Mouse (Mus musculus) gastrocnemius, postnatal 36 days (tissue): ENCODE data around the gene 9930021J03Rik. TPM values are rescaled to one million over a fixed set of nuclear protein-coding genes. Genes with fewer than 3 reads are reported as not detected.
A peak's percentile ranks its signal among the peaks of the same experiment; 100 is the strongest.

Source experiments
- DNase-seq, 2 experiments: peaks; one replicate each; pipeline ENCODE4 v3.0.0; 2022
- intact Hi-C: fragments of 180-260 bp; cut with DNase I; formaldehyde crosslinking; loops from one replicate; pipeline ENCODE4 v1.15.1; 2025
- total RNA-seq, 2 experiments: library from RNA; stranded (reverse); gene quantifications; 2 replicates each; pipeline ENCODE4 v1.2.3; 2021

Gene 9930021J03Rik
- total RNA-seq, 2 experiments from 2014 or later, result 9.6 to 11.0 TPM

DNA sequence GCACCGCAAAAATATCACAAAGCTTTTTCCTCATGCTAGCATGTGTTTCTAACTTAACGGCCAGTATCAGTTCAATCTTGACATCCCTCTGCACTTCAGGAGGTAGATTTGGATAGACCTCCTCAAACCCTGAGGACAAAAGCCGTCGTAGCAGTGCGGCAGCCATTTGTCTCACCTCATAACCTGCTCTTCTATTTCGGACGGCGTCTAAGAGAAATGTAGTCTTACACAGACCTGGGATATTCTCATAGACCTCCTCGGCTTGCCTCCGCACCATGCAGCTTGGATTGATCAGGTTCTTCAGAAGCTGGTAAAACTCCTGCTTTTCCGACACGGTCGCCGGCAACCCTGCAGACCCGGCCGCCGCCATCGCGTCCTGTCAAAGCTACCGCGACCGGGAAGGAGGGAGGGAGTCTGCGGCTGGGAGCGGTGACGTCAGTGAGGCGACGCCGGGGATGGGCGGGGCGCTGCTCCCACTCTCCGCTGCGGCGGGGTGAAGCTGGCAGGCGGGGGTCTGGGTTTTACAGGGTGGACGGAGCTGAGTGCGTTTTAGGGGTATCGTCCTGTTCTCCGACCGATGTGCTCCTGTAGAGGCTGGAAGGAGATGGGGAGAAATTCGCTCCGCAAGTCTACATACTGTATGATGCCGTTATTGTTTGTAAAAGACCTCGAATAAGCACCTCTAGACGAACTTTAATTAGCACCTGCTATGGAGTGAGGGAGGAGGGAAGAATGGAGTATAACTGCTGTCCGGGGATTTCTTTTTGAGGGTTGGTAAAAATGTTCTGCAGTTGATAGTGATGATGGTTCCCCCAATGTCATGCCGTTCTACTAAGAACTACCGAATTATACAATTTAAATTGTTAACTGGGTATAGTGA lies 7.0 kb upstream of the 9930021J03Rik start, which contains the start of gene Ranbp6:
TSS of gene Ranbp6 (minus strand) at position 394 of the 880 bp plus-strand sequence.
- intact Hi-C loops, result no loop called here
- peak; percentile 85 to 86 for DNase-seq

DNA sequence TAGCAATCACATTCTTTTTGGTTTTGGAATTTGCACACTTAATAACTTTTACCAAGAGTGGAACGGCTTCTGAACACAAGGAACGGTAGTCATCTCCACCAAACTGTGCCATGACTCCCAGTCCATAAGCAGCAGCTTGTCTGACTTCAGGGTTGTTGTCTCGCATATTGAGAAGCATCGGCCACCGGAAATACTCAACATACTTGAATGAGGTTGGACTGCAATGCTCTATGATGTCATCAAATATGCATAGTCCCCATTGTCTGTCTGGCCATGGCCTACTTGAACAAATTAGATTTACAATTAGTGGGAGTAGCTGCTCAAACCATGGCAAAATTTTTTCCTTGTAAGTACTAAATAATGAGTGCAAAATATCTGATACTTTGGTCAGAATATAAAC lies 4.2 kb upstream of the 9930021J03Rik start:
- no peak for DNase-seq
- intact Hi-C loops, result no loop called here

DNA sequence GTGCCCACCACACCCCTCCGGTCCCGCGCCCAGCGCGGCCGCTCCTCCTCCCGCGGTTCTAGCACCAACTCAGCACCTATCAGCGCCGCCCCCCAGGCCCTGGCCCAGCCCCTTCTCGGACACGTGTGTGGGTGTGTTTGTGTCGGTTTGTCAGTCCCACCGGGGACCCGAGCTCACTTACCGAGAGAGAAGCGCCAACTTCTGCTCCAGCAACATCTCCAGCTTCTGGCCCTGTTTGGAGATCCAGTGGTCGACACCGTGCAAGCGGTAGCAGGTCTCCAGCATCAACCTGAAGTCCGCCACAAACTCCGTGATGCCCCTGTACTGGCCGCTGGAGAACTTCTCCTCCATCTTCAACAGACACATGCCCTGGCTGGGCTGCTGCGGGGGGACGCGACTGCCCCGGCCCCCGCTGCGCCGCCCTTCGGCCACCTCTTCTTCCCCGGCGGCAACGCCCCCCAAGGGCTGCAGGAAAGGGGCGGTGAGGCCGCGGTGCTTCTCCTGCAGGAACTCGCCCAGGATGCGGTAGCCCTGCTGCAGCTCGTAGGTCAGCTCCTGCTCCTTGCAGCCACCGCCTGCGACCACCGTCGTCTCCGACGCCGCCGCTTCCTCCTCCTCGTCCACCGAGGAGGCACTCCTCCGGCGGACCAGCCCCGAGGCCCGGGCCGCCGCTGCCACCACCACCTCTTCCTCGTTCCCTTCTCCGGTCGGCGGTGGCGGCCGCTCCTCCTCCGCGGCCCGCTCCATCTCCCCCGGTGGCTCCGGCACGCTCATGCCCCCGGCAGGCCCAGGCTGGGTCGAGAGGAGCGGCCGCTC lies 480 bp downstream of the 9930021J03Rik start:
- intact Hi-C loops, result no loop called here
- DNase-seq, result peak; percentile 35 to 50

DNA sequence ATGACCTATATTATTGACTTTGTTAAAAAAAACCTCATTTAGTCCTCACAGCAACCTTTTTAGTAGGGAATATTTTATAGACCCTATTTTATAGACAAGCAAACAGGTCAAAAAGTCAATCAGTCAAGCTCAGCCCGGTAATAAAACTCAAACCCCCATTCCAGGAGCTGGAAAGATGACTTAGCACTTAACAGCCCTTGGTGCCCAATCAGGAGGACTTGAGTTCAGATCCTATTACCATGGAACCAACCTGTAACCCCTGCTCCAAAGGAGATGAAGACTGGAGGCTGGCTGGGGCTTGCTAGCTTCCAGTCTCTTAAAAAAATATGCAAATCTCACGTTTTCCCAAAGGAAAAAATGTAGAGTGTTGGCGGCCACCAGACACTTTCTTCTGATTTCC lies 1.8 kb downstream of the 9930021J03Rik start:
- intact Hi-C loops, result no loop called here
- no peak for DNase-seq

DNA sequence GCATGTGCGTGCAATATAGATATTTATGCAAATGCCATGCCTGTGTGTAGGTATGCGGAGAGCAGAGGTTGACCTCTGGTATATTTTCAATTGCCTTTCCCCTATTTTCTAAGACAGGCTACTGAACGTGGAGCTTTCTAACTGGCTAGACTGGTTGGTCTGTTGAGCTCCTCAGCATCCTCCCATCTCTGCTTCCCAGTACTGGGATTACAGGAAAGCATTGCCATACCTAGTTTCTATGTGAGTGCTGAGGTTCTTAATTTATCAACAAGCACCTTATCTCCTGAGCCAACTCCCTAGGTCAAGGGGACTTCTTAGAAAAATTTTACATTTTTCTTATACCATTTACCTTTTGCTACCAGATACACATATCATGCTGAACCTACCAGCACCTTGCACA lies 8.4 kb downstream of the 9930021J03Rik start:
- no peak for DNase-seq
- intact Hi-C loops, result no loop called here

DNA sequence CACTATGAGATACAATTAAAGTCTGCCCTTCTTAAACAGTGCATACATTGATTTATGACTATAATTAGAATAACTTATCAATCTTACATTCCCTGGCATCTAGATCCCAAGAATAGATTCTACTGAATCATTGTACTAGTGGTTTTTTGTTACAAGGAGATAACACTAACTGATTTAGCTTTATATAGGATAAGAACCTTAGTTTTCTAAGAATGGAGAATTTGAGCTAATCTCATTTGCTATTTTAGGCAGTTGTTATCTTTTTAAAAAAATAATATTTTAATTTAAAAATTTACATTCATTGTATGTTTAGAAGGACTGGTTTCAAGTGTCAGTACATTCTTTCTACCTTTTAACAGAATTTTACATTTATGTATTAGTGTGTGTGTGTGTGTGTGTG lies 17.8 kb downstream of the 9930021J03Rik start:
- intact Hi-C loops, result no loop called here
- no peak for DNase-seq

DNA sequence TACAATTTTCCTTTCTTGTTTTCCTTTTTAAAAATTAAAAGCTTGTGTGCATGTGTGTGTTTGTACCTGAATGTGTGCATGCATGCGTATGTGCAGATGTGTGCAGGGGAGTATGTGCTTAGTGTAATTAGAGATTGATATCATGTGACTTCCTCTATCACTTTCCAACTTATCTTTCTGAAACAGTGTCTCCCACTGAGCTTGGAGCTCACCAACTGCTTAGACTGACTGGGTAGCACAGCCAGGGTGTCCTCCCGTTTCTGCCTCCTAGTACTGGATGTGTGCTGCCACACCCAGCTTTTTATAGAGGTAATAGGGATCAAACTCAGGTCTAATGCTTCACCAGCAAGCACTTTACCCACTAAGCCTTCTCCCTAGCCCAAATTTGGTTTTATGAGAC lies 22.9 kb downstream of the 9930021J03Rik start:
- intact Hi-C loops, result no loop called here
- no peak for DNase-seq

DNA sequence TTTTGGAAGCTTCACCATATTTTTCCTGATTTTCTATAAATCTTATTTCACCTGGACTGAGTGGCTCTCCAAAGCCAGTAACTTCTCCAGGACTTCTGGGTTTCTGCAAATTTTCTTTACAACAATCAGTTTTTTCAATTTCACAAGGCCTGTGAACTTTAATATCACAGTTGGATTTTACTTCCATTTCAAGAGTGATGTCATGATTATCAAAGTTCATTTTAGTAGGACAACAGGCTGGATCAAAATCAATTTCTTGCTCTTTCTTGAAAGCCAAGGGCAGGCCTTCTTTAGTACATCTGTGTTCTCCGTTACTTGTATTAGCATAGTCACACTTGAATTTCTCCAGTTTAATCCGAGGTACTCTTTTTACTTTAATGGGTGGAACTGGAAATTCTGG lies 51.9 kb downstream of the 9930021J03Rik start:
- intact Hi-C loops, result no loop called here

DNA sequence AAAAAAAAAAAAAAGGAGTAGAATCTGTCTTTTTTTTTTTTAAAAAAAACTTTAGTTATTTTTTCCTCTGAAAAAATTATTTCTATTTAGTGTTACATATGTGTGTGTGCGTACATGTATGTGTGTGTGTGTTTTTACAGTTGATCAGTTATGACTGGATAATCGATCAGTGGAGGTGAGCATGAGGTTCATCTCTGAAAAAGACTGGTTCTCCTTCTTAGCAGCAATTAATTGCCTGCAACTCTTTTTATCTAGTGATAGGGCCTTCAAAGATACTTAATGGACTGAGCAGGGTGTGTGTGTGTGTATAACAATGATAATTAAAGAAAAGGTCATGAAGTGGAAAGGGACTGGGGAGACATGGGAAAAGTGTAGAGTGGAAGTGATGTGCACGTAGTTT lies 54.8 kb downstream of the 9930021J03Rik start:
- no peak for DNase-seq
- intact Hi-C loops, result no loop called here

More for the DNA sequence above, 51.9 kb downstream of the 9930021J03Rik start:
- no peak for DNase-seq

DNA sequence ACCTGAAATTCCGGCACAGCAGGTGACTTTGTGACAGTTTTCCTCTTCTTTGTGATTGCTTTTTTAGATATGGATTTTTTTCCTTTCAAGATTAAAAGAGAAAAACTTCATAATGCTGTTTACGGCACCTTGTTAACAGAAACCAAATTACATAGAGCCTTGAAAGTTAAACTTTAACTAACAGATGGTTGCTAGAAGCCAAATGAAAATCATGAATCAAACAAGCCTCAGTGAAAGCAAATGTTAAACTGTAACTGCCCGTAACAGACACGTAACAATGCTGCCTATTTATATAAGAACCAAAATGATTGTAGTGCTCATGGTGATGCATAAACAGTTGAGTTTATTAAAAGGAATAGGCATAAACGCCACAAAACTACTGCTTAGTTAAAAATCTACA lies 62.3 kb downstream of the 9930021J03Rik start:
- intact Hi-C loops, result no loop called here

DNA sequence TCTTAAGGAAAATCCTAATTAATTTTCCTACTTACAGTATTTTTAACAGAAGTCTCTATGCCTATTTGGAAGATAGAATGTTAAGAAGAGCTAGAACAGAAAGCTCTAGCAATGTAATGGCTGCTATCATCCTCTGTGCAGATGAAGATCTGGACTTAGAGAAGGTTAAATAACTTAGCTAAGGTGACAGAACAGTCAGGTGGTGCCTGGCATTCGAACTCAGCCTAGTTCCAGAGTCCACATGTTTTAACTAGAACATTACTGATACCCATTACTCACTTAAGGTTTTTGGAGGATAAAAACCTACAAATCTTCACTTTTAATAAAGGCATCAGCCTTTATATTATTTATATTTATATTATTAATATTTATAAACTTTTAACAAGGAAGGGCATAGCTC lies 65.1 kb downstream of the 9930021J03Rik start:
- intact Hi-C loops, result no loop called here

More for the DNA sequence above, 62.3 kb downstream of the 9930021J03Rik start:
- no peak for DNase-seq

DNA sequence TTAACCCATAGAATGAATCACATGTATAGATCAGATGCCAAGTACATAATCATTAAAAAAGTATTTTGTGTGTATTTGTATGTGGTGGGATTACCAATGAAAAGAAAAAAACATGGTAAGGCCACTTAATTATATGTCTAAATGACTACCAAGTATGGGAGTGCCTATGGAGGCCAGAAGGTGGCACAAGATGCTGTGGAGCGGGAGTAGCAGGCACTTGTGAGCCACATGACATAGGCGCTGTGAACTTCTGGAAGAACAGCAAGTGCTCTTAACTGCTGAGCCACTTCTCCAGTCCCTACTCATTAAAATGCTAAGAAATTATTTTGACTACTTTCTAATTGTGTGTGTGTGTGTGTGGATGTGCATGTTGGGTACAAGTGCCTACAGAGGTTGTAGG lies 66.2 kb downstream of the 9930021J03Rik start:
- DNase-seq, result no peak
- intact Hi-C loops, result no loop called here

More for the DNA sequence above, 65.1 kb downstream of the 9930021J03Rik start:
- DNase-seq, result no peak

DNA sequence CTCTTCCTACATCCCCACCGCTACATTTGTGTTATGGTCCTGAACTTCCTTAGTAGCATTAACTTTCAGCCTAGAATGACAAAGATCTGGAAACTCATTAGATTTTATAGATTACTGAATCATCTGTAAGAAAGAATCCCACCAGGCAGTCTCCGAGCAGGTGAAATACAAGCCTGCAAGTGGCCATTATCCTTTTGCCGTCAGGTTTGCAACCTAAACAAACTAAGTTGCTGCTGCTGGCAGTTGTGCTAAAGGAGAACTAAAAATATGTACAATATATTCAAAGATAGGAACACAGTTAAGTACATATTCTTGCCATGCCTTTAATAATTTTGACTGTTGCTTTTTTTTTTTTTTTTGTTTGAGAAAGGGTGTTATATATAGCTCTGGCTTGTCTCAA lies 70.4 kb downstream of the 9930021J03Rik start:
- DNase-seq, result no peak
- intact Hi-C loops, result no loop called here

DNA sequence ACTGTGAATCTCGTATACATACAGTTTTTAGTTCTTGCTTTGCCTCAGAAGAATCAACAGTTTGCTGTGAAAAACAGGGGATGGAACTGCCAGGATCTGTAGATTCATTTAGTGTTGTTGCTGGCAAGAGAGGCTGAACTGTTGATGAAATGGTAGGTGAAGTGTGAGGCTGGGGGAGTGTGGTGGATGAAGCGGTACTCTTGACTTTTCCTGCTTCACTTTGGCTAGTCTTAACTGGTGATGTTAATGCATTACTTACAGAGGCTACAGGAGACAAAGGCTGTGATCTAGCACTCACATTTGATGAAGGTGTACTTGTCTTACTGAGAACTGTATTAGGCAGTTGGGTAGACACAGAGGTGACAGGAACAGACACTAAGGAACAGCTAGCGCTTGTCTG lies 87.3 kb downstream of the 9930021J03Rik start:
- no peak for DNase-seq
- intact Hi-C loops, result no loop called here

DNA sequence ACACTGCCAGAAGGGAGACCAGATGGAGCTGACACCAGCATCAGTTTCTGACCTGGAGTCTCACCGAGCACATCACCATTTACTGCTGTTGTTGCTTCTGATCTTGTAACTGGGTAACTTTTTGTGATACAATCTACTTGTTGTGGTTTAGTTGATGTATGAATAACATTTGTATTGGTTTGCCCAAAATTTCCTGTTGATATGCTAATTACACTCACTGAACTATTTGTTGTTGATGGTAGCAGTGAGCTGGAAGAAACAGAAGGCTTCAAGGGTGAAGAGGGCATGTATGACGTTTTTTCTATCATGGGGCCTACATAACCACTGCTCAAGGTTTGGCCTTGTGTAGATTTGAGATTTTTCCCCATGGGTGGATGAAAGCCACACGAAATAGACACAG lies 87.9 kb downstream of the 9930021J03Rik start:
- DNase-seq, result no peak
- intact Hi-C loops, result no loop called here

DNA sequence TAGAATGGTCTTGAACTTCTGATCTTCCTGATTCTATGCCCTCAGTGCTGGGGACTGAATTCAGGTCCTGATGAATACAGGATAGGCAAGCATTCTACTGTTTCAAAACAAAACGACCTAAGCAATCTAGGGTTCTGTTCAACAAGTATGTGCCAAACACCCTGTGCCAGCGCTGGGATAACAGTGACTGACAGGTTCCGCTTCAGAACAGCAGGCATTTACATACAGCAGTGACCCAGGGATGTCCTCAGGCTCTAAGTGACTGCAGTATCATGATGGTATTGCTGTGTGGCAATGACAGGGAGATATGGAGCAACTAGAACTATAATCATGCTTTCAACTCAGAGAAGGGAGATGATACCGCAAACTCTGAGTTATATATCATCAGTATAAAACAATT lies 92.3 kb downstream of the 9930021J03Rik start:
- DNase-seq, result no peak
- intact Hi-C loops, result no loop called here

DNA sequence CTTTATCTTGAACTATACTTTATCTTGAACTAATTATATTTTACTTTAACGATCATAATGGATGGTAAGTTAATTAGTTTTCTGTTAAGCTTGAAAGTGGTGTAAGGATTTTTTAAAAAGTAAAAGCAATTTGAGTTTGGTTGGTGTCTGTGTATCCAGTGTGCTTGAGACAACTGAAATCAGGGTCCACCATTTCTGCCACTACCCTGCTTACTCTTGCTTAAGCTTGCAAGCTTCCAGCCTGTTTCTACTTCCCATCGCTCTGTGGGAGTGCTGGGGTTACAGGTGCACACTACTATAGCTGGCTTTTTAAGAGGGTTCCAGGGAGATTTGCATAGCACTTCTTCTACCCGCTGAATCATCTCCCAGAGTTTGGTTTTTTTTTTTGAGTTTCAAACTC lies 96.3 kb downstream of the 9930021J03Rik start:
- intact Hi-C loops, result no loop called here
- DNase-seq, result no peak

DNA sequence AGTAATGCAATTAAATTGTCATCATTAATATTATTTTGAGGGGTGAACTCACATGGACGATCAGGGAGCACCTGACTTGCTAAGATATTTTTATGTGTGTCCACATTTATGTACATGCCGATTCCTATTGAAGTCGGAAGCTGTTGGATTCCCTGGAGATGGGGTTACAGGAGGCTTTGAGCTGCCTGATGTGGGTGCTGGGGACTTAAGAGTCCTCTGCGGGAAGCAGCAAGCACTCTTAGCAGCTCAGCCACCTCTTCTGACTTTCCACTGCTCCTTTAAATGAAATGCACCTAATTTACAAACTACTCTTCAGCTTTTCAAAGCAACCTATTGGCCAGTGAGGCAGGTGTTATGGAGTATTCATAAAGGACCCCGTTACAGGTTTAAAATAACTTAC lies 97.3 kb downstream of the 9930021J03Rik start:
- DNase-seq, result no peak

DNA sequence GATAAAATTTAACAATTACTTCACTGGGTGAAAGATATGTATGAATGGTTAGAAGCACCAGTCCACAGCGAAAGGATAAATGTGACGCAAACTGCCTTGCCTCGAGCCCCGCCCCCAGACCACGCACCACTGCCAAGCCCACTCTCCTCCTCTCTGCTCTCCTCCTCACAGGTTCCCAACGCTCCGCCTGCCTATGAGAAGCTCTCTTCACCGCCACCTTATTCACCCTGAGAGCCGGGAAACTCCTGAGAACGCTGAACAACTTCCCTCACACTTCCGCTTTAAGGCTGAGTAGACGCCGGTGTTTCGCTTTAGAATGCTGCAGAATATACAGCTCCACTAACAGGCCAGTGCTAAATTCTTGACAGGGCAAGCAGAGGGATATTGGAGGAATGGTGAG lies 97.8 kb downstream of the 9930021J03Rik start:
- DNase-seq, result no peak
- intact Hi-C loops, result no loop called here

More for the DNA sequence above, 97.3 kb downstream of the 9930021J03Rik start:
- intact Hi-C loops, result no loop called here

DNA sequence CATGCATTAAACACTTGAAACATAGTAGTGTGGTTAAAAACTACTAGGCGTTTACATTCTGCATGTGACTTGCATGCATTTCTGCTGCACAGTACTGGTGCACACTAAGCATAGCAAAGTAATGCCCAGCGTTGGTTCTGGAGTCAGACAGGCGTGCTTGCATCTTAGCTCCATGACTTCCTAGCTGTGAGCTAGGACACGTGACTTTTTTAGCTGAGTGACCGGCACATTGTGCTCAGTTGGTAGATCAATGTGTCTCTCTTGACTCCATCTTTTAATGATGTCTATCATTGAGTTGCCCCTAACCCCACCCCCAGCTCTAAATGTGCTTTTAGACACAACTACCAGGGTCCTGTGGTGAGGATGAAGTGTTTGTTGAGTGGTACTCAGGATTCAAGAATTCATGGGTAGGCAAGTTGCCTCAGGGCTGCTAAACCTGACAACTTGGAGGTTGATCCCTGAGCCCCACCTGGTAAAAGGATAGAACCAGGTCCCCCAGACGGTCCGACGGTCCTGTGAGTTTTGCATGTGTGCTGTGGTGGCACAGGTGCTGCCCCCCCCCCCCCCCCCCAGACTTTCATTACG lies 98.4 kb downstream of the 9930021J03Rik start:
- DNase-seq, result no peak
- intact Hi-C loops, result no loop called here

DNA sequence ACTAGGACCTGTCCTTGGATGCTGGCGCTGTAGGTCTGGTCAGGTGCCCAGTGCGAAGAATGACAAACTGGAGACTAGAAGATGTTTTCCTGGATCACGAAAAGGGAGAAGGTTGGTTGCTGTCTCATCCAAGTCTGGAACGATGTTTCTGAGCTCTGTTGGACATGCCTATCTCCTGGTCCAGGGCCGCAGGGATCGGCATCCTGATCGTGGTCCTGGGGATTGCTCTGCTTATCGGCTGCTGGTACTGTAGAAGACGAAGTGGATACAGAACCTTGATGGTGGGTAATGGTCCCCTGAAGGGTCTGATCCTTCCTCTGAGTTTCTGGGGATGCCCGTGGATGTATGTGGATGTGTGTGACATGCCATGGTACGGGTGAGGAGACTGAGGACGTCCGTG lies 101.4 kb downstream of the 9930021J03Rik start:
- intact Hi-C loops, result no loop called here
- no peak for DNase-seq
